Mouse (Mus musculus) left cerebral cortex, adult 11 months (tissue): Measurements from ENCODE around the gene Ifi211.
"Not testable (repeated sequence)": the region's sequence is repeated elsewhere in the genome, so short reads cannot be mapped to it uniquely, and the experiment has no call there.

Source experiments
- DNase-seq: peaks from one replicate; pipeline ENCODE4 v3.0.0; 2022; ENCODE audit warnings: low spot score

Gene Ifi211

DNA sequence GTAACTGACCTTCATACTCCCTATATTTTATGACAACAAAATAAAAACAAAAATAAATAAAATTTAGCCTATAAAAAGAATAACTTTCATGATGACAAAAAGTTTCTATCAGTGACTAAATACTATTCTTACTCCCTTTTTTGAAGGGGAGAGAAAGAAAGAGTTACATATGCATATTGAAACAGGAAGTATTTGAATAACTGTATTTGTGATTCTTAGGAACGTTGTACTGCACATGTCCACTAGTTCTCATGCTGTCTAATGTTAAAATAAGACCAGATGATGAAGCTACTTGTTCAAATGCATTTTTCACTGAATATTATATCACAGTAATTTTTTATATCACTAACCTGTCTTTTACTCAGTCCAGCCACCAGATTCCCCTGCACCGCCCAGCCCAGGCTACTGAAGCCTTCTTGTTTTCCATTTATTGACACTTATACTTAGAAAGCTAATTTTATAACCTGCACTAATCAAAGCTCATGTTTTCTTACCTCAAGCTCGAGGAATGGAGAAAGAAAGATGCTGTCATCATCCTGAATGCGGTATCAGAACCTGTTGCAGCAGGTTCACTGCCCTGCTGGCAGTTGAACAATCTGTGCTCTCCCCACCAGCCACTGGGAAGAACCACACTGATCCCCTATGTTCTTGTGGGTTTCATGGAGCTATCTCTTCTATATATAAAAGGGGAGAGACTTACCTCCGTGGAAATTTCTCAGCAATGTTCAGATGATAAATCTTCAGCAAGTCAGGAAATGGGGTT, 33.4 kb downstream of the Ifi211 start:
- not testable (repeated sequence) for DNase-seq

DNA sequence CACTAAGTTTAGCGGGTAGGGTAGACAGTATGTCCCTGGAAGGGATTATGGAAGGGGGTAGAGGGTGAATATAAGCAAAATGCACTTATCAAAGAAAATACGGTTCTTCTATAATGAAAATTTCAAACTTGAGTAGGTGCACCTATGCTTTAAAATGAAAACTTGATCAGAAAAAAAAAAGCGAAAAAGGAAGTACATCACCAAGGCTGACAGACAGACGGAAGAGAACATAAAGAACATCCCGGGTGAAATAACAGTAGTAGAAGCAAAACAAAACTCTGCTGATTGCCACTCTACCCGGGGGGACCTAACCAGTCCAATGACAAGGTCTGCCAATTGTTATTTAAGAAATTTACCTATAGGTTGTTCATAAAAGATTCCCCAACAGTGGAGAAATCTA, 34.6 kb downstream of the Ifi211 start:
- not testable (repeated sequence) for DNase-seq

DNA sequence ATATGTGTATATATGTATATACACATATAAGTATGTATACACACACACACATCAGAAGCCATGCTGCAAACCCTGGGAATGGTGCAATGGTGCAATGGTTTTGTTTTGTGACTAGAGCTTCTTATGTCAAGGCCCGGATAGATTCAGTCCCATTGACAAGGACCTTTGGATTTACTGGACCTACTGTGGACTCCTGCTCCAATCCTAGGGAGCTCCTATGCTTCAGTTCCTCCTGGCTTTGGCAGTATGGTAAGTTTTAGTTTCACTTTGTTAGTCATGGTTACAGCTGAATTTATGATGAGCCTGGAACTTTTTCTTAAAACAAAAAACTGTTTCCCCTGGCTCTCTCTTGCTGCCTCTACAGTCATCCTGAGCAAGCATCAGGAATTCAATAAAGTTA, 35.7 kb downstream of the Ifi211 start:
- not testable (repeated sequence) for DNase-seq

DNA sequence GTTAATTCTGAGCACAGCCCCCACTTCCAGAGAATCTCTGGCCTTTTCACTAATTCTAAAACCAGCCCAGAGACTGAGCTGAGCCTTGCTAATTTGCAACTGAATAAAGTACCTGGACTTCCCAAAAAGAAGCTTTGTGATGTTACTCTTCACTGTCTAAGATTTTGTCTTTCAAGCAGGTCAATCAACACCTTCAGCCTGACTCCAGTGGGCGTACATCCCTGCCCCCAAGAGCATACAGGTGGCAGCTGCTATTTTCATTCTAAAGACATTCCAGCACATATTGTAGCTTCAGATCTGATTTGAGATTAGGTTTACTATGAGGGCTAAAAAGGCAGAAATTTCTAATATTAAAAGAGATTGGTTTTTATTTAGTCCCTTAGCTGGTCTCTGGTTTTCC, 44.3 kb downstream of the Ifi211 start:
- not testable (repeated sequence) for DNase-seq

DNA sequence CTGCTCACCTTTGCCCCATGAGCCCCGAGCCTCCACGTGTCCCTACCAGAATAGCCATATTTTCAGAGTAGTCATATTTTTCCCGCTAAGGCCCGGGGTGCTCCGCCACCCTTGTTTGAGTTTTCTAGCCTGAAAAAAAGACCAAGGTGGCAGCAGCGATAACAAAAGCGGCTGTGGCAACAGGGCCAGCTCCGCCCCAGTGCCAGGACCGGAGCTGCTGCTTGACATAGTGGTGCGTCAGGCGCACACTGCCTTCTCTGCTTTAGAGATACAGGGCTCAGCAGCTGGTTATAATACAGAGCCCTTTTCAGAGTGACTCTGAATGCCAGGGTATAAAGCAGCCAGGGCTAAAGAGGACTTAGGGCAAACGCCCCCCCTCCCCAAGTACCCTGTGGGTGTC, 46.3 kb downstream of the Ifi211 start:
- DNase-seq, result no peak

DNA sequence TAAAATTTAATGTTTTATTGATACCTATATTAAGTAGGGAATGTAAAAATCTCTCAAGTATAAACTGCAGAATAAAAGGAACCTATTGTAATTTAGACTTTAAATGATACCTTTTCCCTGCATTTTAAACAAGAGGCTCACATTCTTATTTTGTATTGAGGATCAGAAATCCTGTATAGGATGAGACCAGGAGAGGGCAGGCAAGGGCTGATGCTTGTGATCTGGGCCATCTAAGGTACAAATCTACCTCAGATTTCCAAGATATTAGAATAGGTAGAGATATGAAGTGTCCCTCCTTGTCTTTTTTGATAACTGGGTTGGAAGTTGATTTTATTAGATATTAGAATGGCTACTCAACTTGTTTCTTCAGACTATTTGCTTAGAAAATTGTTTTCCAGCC, 59.1 kb downstream of the Ifi211 start:
- peak; percentile 6 for DNase-seq

DNA sequence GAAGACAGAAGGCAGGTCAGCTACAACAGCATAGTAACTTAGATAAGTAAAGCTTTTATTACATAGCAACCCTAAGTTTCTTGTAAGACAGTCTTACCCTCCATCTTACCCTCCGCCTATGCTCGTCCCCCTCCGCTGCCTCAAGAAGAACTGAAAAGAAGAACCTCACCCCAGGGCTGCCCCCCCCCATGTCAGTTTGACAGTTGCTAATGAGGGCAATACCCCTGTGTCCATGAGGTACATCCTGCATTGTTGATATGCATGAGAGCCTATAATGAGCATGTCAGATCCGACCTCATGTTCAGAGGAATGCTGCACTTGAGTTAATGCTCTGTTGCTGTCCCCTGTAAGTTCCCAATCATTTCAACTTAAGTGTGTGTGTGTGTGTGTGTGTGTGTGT, 60.0 kb downstream of the Ifi211 start:
- DNase-seq, result not testable (repeated sequence)
